Mouse (Mus musculus): ENCODE measurements around the gene Acot12.

GRCm38 (mm10) chr13:91823735-91824134 lies 82.4 kb downstream of the Acot12 start:
- no peak for TF ChIP-seq CTCF (conservative IDR thresholded peaks at IDR 0.05; ENCODE audit: insufficient read depth, insufficient read length, low read depth, low read length)
- no peak for TF ChIP-seq POLR2A (IDR thresholded peaks at IDR 0.05; ENCODE audit: low read depth, low read length)
